Mouse (Mus musculus) MEL (cell line): ENCODE data around the gene Ttc30a2.

Source experiments
- EP300 ChIP-seq, 2 experiments: IDR thresholded peaks; 2 replicates each; pipeline ENCODE4 v1.6.1; 2011; ENCODE audit warnings: improper control_type of control experiment in 2 of 2, low read length in 2 of 2, low read depth in 1 of 2, mild to moderate bottlenecking in 1 of 2
- KAT2A ChIP-seq: conservative IDR thresholded peaks from 2 replicates; pipeline ENCODE4 v1.6.1; 2012; ENCODE audit warnings: low read depth, low read length, improper control_type of control experiment, inconsistent platforms
- USF1 ChIP-seq: IDR thresholded peaks from 2 replicates; pipeline ENCODE4 v1.6.1; 2014; ENCODE audit warnings: low read depth, mild to moderate bottlenecking, inconsistent platforms, low read length, improper control_type of control experiment, moderate library complexity

GRCm38 (mm10) chr2:75989694-75990093, 11.7 kb upstream of the Ttc30a2 start:
- no peak for TF ChIP-seq EP300 (IDR thresholded peaks at IDR 0.05; ENCODE audit: low read depth in 1 of 2, low read length in 2 of 2)
- TF ChIP-seq USF1, result no peak
- TF ChIP-seq KAT2A, result no peak
